Mouse (Mus musculus): Measurements from ENCODE around the gene Bdnf.

- TF ChIP-seq CTCF (IDR thresholded peaks at IDR 0.05; ENCODE audit: extremely low read depth, insufficient read depth, low read length) (no peak), POLR2A (IDR thresholded peaks at IDR 0.05; ENCODE audit: extremely low read depth, insufficient read depth, low read length) (no peak)
Observed at GRCm38 (mm10) chr2:109733201-109734039, 58.9 kb downstream of the Bdnf start.

All from cortical plate, adult 2 months (tissue).